Mouse (Mus musculus) G1E (cell line): ENCODE measurements around the gene Vasn. TPM values are rescaled to one million over a fixed set of nuclear protein-coding genes. Genes with fewer than 3 reads are reported as not detected.
A peak's percentile ranks its signal among the peaks of the same experiment; 100 is the strongest.

Source experiments
- ATAC-seq: 2 replicates; pipeline ENCODE4 v1.8.0; 2016; ENCODE audit warnings: mild to moderate bottlenecking; ENCODE audit not compliant: insufficient number of reproducible peaks, poor library complexity, low FRiP score, severe bottlenecking; ENCODE audit errors: extremely low read depth
- DNase-seq: peaks from one replicate; pipeline ENCODE4 v3.0.0; 2012; ENCODE audit warnings: low spot score
- H3K27me3 ChIP-seq: 2 replicates; pipeline ENCODE4 v1.6.1; 2012; ENCODE audit warnings: mild to moderate bottlenecking, low read length, inconsistent platforms; ENCODE audit not compliant: insufficient read depth
- H3K36me3 ChIP-seq: replicated peaks from 2 replicates; pipeline ENCODE3; 2012; ENCODE audit warnings: mild to moderate bottlenecking, inconsistent platforms
- H3K4me1 ChIP-seq: 2 replicates; pipeline ENCODE4 v1.6.1; 2012; ENCODE audit warnings: low read depth, low read length, inconsistent platforms, mixed read lengths; ENCODE audit not compliant: insufficient read depth
- H3K4me3 ChIP-seq: 2 replicates; pipeline ENCODE4 v1.5.1; 2012; ENCODE audit warnings: low read depth, mild to moderate bottlenecking, inconsistent platforms, low read length, moderate library complexity, mixed read lengths
- H3K9me3 ChIP-seq: replicated peaks from 2 replicates; pipeline ENCODE4 v1.6.1; 2012; ENCODE audit warnings: inconsistent platforms
- CTCF ChIP-seq: IDR thresholded peaks from 2 replicates; pipeline ENCODE4 v1.5.1; 2012; ENCODE audit warnings: low read depth, low read length, inconsistent platforms, mixed read lengths
- GATA1 ChIP-seq: IDR thresholded peaks from 2 replicates; pipeline ENCODE4 v1.6.1; 2012; ENCODE audit warnings: borderline replicate concordance, low read length, inconsistent platforms, mixed read lengths
- GATA2 ChIP-seq: IDR thresholded peaks from 2 replicates; pipeline ENCODE4 v1.6.1; 2012; ENCODE audit warnings: low read depth, low read length, inconsistent platforms, borderline replicate concordance
- POLR2AphosphoS5 ChIP-seq: IDR thresholded peaks from 2 replicates; pipeline ENCODE4 v1.6.1; 2012; ENCODE audit warnings: low read depth, low read length, inconsistent platforms; ENCODE audit not compliant: insufficient replicate concordance
- TAL1 ChIP-seq: conservative IDR thresholded peaks from 2 replicates; pipeline ENCODE4 v1.6.1; 2012; ENCODE audit warnings: low read depth, low read length, inconsistent platforms, mixed read lengths
- polyA plus RNA-seq: library from polyadenylated mRNA; stranded (reverse); fragments of >175 nt; gene quantifications from 2 replicates; pipeline ENCODE4 v1.2.3, GENCODE M21; 2012
- total RNA-seq, 2 experiments: library from RNA; stranded (forward) in 1 of 2; stranded (reverse) in 1 of 2; fragments of 200-1000 nt in 1 of 2; fragments of >200 nt in 1 of 2; fragmentation: Nextera tagmentation in 1 of 2; gene quantifications; 2 replicates each; pipeline ENCODE4 v1.2.3; 2014 to 2017

The Vasn gene
- total and polyA plus RNA-seq, 3 experiments = 0.03 to 0.30 (median 0.05) TPM

GRCm38 (mm10) chr16:4627105-4627504 is 12.6 kb upstream of the Vasn start:
- TF ChIP-seq CTCF (no peak), GATA1 (no peak), TAL1 (no peak), POLR2AphosphoS5 (no peak), GATA2 (no peak)
- peaks cover 34% of the 10 kb centered on the region for H3K4me1 ChIP-seq
- no peak overlapping the region for H3K4me3 ChIP-seq
- ATAC-seq (no peak), DNase-seq (no peak)
- H3K27me3 ChIP-seq = no peaks in the 10 kb centered on the region
- peaks cover 81% of the 10 kb centered on the region for H3K36me3 ChIP-seq
- H3K9me3 ChIP-seq = no peaks in the 10 kb centered on the region

GRCm38 (mm10) chr16:4628898-4629419 is 10.8 kb upstream of the Vasn start:
- H3K4me1 ChIP-seq = peaks cover 19% of the 10 kb centered on the region
- ATAC-seq (no peak), DNase-seq (no peak)
- TF ChIP-seq TAL1 (no peak), GATA2 (no peak)
- H3K27me3 ChIP-seq = no peaks in the 10 kb centered on the region
- no peaks in the 10 kb centered on the region for H3K9me3 ChIP-seq
- no peak overlapping the region for H3K4me3 ChIP-seq
- peaks cover 87% of the 10 kb centered on the region for H3K36me3 ChIP-seq

GRCm38 (mm10) chr16:4629950-4630349 is 9.8 kb upstream of the Vasn start:
- DNase-seq (peak; percentile 69), ATAC-seq (0 out of 2 replicates have a peak, but pooled peaks have one; percentile 42)
- Histone ChIP-seq H3K27me3 (no peaks in the 10 kb centered on the region), H3K4me3 (no peak overlapping the region), H3K9me3 (no peaks in the 10 kb centered on the region), H3K4me1 (peaks cover 18% of the 10 kb centered on the region), H3K36me3 (peaks cover 97% of the 10 kb centered on the region)
- TF ChIP-seq TAL1 = no peak
- TF ChIP-seq CTCF = peak; percentile 96

GRCm38 (mm10) chr16:4632050-4632449 is 7.7 kb upstream of the Vasn start:
- Histone ChIP-seq H3K27me3 (no peaks in the 10 kb centered on the region), H3K4me3 (no peak overlapping the region), H3K36me3 (peaks cover 100% of the 10 kb centered on the region), H3K4me1 (peaks cover 20% of the 10 kb centered on the region), H3K9me3 (no peaks in the 10 kb centered on the region)
- ATAC-seq (no peak), DNase-seq (no peak)
- no peak for TF ChIP-seq POLR2AphosphoS5
- TF ChIP-seq CTCF = no peak
- TF ChIP-seq TAL1 = no peak
- no peak for TF ChIP-seq GATA1
- no peak for TF ChIP-seq GATA2

GRCm38 (mm10) chr16:4633661-4634060 is 6.1 kb upstream of the Vasn start:
- Histone ChIP-seq H3K4me1 (peaks cover 26% of the 10 kb centered on the region), H3K27me3 (no peaks in the 10 kb centered on the region), H3K9me3 (no peaks in the 10 kb centered on the region), H3K36me3 (peaks cover 99% of the 10 kb centered on the region), H3K4me3 (no peak overlapping the region)
- no peak for ATAC-seq
- no peak for TF ChIP-seq GATA1
- DNase-seq = no peak

- no peak for ATAC-seq
- DNase-seq = no peak
- Histone ChIP-seq H3K9me3 (no peaks in the 10 kb centered on the region), H3K27me3 (no peaks in the 10 kb centered on the region), H3K4me3 (no peak overlapping the region), H3K4me1 (peaks cover 34% of the 10 kb centered on the region), H3K36me3 (peaks cover 96% of the 10 kb centered on the region)
- TF ChIP-seq GATA1 = no peak
- TF ChIP-seq TAL1 = no peak
- TF ChIP-seq POLR2AphosphoS5 = no peak
- TF ChIP-seq CTCF = no peak
- TF ChIP-seq GATA2 = no peak
Observed at GRCm38 (mm10) chr16:4634681-4635080, 5.1 kb upstream of the Vasn start.

- no peak for ATAC-seq
Observed at GRCm38 (mm10) chr16:4635760-4636159, 4.0 kb upstream of the Vasn start.

More at GRCm38 (mm10) chr16:4635760-4636159, 4.0 kb upstream of the Vasn start:
- Histone ChIP-seq H3K27me3 (no peaks in the 10 kb centered on the region), H3K4me3 (no peak overlapping the region), H3K4me1 (peaks cover 37% of the 10 kb centered on the region), H3K9me3 (no peaks in the 10 kb centered on the region), H3K36me3 (peaks cover 96% of the 10 kb centered on the region)
- no peak for DNase-seq
- TF ChIP-seq GATA1 (no peak), TAL1 (no peak), CTCF (no peak), GATA2 (no peak), POLR2AphosphoS5 (no peak)
